Mouse (Mus musculus) lung, postnatal 4 days (tissue): Measurements from ENCODE around the gene Vcl.

Source experiments
- DNase-seq, 2 experiments: peaks; one replicate each; pipeline ENCODE4 v3.0.0; 2021

Vcl gene

DNA sequence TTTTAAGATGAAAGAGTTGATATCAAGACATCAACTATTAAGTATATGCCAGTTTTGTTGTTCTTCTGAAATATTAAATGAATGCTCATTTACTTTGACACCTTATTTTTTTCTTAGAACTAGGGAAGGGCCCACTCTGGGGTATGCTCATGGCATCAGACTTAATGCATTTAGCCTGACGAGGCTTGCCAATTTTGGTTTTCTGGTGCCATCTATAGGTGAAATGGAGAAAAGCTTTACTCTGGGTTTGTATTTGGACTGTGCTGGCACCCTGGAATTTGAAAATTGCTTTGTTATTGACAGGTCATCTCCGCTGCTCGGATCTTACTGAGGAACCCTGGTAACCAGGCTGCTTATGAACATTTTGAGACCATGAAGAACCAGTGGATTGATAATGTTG, 89.8 kb downstream of the Vcl start:
- DNase-seq: peak in 1 of 2 experiments; percentile 16

DNA sequence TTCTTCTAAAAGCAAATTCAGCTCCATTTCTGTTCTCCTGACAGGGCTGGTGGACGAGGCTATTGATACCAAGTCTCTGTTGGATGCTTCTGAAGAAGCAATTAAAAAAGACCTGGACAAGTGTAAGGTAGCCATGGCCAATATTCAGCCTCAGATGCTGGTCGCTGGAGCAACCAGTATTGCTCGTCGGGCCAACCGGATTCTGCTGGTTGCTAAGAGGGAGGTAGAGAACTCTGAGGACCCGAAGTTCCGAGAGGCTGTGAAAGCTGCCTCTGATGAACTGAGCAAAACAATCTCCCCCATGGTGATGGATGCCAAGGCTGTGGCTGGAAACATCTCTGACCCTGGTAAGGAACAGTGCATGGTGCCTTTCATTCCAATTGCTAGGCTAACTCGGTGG, 91.2 kb downstream of the Vcl start:
- no peak for DNase-seq

DNA sequence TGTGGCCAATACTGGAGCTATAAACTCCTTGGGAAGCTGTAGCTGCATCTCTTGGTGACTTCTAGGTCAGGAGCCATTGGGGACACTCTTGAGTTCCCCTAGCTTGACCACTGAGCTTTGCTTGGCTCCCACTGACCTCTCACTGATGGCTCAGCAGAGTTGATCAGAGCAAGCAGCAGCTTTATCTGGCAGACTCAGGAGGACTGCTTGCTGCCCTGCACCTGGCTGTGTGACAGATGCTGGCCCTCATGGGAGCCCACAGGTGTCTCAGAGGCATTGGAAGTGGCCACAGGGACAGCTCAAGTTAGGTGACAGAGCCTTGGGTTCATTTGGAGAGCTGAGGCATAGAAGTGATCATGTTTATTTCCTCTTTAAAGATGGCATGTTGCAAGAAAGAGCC, 98.3 kb downstream of the Vcl start:
- DNase-seq: no peak

DNA sequence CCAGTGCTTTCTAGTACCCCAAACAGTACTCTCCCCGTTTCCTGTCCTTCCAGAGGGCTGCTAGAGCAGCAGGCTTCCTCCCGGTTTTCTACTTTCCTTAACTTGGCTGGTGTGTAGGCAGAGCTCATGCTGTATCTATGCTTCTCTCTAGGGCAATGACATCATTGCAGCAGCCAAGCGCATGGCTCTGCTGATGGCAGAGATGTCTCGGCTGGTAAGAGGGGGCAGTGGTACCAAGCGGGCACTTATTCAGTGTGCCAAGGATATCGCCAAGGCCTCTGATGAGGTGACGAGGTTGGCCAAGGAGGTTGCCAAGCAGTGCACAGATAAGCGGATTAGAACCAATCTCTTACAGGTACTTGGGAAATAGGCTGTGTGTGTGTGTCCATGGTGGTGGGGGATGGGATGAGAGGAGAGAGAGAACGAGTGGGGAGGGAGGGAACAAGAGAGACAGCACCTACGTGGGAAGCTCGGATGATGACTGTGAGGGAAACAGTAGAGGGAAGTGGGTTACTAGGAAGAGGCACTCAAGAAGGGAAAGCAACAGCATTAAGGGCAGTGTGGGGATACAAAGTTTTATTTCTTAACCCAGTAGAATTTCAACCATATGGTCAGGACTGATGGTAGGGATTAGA, 99.9 kb downstream of the Vcl start:
- DNase-seq: no peak

DNA sequence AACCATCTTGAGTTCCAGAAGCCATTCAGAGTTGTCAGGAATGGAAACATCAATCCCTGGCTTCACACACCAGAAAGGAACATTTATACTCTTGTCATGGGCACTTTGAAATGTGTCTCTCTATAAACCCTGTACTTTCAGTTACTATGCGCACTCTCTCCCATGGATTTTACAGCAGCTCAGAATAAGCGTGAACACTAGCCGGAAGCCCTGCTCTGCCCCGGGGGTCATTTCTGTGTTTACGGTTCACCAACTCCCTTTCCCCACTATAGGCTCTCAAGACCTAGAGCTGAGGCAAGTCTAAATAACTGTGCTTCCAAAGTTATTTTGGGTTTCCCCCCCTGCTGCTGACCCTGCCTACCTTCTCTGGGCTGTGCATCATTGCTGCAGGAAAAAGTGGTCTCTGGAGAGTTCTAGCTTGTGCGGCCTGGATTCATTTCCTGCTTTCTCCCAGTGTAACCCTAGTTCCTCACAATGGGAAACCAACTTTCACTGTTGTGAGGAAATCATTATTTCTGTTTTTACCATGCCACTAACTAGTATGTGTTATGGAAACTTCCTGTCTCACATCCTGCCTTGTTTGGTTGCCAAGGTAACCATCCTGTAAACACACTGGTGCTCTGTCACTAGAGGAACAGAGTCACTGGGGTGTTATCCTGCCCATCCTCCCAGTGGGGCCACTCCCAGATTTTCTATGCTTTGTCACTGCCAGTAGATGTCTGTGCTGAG, 102.7 kb downstream of the Vcl start:
- peak; percentile 77 to 82 for DNase-seq

DNA sequence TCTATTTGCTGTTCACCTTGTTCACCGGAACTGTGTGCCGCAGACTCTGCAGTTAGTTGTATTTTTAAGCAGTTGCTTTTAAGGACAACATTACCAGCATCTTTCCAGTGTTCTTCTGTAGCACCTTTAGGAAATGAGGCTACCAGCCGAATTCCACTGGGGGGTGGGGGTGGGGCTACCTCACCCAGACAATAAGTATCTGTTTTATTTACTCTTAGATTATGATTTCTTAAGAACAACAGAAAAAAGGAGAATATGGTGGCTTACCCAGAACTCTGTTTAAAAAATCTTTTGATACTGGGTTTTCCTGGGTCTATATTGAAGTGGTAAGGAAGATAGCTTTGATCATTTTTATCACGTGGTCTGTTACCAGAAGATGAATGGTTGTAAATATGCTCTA, 105.1 kb downstream of the Vcl start:
- no peak for DNase-seq

DNA sequence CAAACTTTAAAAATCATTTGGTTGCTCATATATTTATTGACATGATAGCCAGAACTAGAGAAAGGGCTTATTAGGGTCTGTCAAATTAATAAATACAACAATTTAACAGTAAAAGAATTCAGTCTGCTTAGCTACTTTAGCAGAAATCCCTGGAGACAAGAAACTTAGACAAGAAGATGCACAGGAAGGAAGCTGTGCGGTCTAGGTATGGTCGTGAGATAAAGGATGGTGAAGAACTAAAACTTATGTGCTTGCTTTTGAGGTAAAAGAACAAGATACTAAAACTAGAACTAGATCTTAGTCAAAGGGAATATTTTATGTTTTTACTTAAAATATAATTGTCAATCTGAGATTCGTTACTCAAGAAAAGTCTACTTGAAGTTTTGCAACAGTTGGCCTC, 105.6 kb downstream of the Vcl start:
- DNase-seq: no peak

DNA sequence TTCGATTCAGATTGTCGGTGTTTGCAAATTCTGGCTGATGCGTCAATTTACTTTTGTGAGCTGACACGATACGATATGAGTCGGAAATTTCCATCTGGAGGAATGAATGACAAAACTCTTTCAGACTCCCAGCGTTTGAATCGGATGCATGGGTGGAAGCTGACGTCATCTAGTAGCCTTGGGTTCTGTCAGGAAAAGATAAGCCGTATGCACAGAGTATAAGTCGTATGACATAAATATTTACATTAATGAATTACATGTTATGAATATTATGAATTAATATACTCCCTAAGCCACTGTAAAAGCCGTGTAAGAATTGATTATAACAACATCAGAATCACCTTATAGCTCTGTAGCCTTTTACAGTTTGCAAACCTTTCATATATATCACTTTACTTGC, 109.9 kb downstream of the Vcl start:
- no peak for DNase-seq

DNA sequence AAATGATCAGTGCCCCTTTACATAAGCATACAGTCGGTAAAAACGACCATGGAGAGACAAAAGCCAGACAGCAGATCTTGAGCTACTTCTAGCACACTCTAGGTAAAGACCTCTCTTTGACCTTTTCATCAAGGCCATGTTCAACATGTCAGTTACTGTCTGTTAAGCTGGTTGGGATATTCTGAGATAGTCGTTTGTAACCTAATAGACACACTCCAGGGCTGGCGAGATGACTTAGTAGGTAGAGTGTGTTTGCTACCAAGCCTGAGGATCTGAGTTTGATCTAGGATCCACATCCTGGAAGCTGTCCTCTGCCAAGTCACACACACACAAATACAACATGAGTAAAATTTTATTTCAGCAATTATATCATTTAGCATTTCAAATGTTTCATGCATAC, 110.4 kb downstream of the Vcl start:
- DNase-seq: no peak

DNA sequence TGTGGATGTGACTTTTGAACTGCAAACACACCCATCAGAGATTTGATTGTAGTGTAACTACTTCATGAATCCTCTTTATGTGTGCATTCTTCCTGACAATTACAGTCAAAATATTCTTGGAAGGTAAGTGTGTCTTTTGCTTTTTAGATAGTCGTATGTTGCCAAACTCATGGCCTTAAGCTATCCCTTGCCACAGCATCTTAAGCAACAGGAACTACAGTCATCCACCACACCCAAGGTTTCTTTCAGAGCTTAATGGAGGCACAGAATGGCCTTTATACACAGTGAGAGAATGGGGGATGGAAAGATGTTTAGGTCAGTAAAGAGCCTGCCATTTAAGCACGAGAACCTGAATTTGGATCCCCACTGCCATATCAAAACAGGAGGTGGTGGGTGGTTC, 118.6 kb downstream of the Vcl start:
- DNase-seq: peak in 1 of 2 experiments; percentile 10

DNA sequence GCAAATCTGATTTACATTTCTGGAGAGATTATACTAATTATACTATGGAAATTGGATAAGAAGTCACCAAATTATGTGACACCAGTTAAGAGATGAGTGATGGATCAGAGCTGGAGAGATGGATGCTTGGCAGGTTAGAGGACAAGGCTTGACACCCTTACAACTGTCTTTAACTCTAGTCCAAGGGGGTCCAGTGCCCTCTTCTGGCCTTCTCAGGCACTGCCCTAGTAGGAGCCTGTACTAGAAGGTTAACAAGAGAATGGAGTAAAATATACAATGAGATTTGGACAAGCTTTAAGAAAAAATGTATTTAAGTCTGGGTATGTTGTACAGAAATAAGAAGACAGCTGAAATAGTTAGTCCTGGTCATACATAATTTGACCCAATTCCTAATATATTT, 119.7 kb downstream of the Vcl start:
- peak; percentile 48 to 71 for DNase-seq

DNA sequence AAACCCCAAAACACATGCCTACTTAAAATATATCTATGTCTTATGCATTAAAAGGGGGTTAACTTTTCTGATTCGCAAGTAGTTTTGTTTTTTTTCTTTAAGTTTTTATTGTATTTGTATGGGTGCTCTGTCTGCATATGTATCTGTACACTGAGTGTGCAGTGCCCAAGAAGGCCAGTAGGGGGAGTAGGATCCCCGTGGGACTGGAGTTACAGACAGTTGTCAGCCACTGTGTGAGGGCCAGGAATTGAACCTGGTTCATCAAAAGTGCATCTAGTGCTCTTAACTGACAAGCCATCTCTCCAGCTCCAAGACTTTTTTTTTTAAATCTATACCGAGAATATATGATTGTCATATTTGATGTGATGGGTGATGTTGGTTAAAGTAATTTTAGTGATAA, 121.5 kb downstream of the Vcl start:
- DNase-seq: peak in 1 of 2 experiments; percentile 54

DNA sequence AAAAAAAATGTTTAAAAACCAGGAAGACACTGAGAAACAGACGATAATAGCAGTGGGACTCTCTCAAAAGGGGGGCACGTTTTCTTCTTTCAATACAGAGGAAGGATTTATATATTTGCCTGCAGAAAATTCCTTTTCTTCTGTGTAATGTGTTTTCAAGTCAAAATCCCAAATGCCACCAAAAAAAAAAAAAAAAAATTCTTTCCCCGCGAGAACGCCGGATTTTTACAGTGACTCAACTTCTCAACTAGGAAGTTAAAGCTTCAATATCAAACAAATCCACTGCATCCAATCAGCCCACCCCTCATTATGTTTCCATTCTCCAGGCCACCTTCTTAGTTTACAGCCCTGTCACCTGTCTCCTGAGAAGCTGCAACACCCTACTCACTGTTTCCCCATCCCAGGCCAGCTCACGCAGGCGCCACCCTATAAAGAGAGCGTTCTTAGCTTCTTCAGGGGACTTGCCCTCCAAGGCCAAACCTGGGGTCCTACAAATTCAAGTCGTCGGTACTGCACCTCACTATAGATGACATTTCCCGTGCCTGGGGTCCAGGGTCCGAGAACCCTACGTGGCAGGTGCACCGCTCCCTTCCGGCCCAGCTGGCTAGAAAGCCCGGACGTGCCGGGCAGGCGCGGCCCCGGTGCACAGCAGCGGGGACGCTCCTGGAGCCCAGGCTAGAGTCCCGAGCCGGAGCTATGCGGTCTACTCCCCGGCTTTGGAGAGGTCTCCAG, 122.3 kb downstream of the Vcl start:
- no peak for DNase-seq

DNA sequence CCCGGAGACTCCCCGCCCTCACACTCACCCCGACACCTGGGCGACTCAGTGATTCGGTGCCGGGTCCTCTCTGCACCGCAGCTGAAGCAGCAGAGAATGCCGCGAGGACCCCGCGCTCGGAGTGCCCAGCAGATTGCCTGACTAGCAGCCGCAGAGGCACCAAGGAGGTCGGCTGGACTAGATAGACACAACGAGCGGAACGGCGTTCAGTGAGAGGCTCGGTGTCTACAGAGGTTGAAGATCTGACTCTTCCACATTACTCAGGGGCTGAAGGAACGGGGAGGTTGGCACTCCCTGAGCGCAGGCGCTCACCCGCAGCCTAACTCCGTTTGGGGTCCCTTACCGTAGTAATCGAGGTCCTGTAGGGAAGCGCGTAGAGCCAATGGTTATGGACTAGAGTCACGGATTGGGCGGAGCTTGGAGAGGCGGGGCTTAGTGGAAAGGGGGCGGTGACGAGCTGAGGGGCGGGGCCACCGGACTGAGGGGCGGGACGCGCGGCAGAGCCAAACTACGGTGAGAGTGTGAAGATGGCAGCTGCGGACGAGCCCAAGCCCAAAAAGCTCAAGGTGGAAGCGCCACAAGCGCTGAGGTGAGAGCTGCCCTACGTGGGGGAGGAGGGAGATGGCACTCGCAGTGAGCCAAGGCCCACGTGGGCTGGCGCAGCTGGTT, 123.0 kb downstream of the Vcl start, which contains the start of the genes Ap3m1 and Adk:
Gene Ap3m1, minus strand, starts transcription at position 397 of the 669 bp plus-strand sequence.
Gene Adk, plus strand, starts transcription at position 463 of the 669 bp plus-strand sequence.
- peak; percentile 93 to 97 for DNase-seq

DNA sequence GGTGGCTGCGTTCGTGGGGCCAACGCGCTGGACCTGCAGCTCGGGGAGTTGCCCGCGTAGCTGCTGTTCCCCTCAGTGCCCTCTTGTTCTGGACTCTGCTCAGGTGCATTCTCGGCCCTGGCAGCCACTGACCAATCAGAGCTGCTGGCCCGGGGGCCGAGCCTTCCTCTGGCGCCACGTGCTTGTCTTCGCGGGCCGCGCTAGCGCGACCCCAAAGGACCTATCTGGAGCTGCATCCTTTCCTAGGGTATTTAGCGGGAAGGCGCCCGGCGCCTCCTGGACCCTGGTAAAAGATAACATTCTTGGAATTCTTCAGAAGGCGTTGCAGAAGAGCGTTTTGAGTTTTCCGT, 123.6 kb downstream of the Vcl start:
- peak; percentile 78 to 88 for DNase-seq

DNA sequence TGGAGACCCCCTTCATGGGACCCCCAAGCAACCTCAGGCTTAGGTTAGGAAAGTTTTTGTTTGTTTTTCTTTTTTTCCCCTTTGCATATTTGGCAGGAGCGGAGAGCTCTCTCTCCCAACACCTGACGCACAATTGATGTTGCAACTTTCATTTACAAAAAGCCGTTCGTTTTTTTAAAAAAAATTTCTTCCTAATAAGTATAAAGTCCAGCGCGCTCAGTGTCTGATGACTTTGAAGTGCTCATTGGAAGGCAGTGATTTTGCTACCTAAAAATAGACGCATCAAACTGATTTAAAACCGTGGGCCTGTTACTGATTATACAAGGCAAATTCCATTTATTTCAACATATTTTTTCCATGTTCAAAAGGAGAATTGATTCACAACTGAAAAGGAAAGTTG, 124.0 kb downstream of the Vcl start:
- peak in 1 of 2 experiments; percentile 3 for DNase-seq

DNA sequence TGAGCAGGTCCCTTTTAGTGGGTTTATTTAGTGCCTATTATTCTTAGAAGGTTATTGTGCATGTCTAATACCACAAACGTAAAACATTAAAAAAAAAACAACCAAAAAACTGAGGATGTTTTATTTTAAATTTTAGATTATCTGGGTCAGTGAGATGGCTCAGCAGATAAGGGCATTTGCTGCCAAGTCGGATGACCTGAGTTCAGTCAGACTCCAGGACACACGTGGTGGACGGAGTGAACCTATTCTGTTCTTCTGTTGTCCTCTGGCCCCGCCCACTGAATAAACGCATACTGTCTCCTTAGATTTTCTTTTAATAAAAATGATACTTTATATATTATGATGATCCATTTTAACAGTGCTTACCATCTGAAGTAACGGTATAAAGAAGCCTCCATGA, 124.4 kb downstream of the Vcl start:
- no peak for DNase-seq

DNA sequence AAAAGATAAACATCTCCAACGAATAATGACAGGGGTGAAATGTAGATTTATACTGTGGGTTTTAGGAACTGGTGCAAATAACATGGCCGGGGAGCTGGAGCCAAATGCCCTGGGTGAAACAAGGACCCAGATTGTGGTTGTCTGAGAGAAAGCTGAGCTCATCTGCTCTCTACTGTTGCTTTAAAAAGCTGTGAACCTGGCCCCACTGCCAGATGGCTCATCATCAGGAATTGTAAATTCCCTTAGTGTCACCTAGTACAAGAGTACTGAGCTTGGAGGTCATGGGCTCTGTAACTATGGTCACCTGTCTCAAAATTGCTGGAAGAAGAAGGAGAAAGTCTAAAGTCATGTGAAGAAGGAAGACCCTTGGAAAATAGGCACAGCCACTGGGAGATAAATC, 129.8 kb downstream of the Vcl start:
- DNase-seq: peak in 1 of 2 experiments; percentile 2

DNA sequence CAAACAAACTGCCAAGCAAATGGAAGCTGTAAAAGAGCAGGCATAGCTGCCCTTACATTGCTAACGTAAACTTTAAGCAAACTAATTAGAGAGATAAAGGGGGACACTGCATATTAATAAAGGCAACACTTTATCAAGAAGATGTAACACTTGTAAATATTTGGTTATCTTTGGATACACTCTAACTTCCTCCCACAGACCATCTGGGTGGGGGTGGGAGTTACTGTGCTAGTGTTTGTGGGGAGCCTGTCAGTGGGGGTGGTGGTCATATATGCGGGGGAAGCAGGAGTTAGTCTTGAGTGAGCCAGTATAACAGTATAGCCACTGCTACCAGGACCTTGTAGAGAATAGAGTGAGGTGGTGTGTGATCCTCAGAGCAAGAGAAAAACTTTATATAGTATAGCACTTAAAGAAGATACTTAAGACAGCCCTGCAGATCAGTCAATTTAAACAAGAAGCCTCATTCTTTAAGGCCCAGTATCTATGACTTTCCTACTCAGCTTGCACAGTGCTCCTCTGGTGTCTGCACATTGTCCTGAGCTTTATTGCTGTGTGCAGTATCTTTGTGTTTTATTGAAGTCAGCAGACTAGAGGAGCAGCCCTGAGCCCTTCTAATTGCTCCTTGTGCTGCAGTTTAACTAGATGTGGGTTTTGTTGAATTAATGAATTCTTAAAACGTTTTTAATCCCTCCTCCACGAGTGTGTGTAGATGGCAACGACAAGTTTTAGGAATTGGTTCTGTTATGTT, 133.7 kb downstream of the Vcl start:
- DNase-seq: peak in 1 of 2 experiments; percentile 6

DNA sequence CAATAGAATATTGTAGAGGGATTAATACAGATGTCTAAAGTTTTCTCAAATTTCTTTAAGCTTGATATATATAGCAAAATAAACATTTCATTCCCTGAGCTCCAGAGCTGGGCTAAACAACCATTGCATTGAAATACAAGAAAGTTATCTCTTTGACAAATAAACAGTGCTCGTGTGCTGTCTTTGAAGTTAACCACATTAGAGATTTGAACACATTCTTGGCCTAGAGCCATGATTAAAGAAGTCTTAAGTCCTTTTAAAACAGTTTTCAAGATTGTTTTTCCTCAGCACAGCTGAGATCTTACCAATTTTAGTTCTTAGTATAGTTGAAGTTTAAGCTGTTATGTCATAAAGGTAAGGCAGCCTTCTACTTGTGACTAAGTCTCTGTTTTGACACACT, 135.1 kb downstream of the Vcl start:
- no peak for DNase-seq

DNA sequence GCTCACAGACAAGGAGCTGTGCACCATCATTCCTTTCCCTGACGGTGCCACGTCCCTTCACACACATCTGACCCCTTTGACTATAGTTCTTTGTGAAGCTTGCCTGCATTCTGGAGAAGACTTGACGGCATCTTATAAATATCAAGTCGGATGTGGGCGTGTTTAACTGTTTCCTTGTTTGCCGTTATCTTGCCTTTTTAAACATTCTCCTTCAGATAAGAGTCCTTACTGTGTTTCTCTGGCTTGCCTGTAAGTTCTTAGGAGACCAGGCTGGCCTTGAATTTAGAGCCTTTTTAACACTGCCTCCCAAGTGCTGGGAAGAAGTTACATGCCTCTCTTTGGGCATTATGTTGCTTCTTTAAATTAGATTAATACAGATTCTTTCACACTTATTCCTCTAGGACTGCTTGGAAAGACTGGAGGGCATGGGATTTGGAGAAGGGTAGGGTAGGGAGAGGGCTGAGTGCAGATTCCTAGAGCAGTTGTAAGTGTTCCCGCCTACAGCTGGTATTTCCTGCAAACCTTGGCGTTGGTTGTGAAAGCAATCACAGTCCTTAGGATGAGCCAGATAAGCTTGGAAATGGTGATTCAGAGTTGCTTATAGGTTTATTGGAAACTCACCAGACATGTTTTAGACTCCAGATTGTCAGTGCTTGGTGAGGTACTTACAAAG, 136.4 kb downstream of the Vcl start:
- peak; percentile 36 to 48 for DNase-seq

DNA sequence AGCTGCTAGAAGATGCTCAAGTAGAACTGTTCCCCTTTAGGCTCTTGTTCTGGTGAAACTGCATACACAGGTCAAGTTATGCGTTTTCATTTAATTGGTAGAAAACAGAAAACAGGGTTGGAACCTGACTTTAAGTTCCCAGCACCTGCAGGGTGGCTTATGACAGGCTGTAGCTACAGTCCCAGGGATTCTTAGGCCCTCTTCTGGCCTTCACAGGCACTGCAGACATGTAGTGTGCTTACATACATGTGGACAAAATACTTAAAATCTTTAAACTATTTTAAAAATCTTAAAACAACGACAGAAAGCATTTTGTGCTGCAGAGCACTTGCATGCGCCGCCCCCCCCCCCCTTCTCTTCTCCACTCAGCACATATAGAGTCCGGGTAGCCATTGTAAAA, 140.4 kb downstream of the Vcl start:
- DNase-seq: no peak
